Mouse (Mus musculus): ENCODE results near the gene Cdh23.

- TF ChIP-seq GATA1 (IDR thresholded peaks at IDR 0.05; ENCODE audit: borderline replicate concordance, low read length) (no peak), FLI1 (IDR thresholded peaks at IDR 0.05; ENCODE audit: low read length) (no peak)
These were observed 429.4 kb downstream of the Cdh23 start for GRCm38 (mm10) chr10:60266842-60267401.
